Mouse (Mus musculus) heart, postnatal 0 days (tissue): ENCODE results near the gene Sema3b. TPM values are rescaled to one million over a fixed set of nuclear protein-coding genes. Genes with fewer than 3 reads are reported as not detected.
A peak's percentile ranks its signal among the peaks of the same experiment; 100 is the strongest.

Experiments
- ATAC-seq: fragments of 200-750 bp; cut with Nextera tagmentation; 2 replicates; pipeline ENCODE4 v1.8.0; 2017; ENCODE audit warnings: low read depth, moderate number of reproducible peaks, moderate library complexity; ENCODE audit not compliant: insufficient read depth
- DNase-seq: peaks from one replicate; pipeline ENCODE4 v3.0.0-alpha.2; 2016; ENCODE audit warnings: low spot score
- H3K27ac ChIP-seq: fragments of 300-500 bp; sonication (generic); 2 replicates; pipeline ENCODE4 v1.5.1; 2014; ENCODE audit warnings: low read depth, mild to moderate bottlenecking
- H3K27me3 ChIP-seq: fragments of 300-500 bp; sonication (generic); 2 replicates; pipeline ENCODE4 v1.6.1; 2014; ENCODE audit warnings: low read length, mixed read lengths; ENCODE audit not compliant: control insufficient read depth, insufficient read depth
- H3K36me3 ChIP-seq: fragments of 300-500 bp; sonication (generic); replicated peaks from 2 replicates; pipeline ENCODE4 v1.6.1; 2014; ENCODE audit warnings: low read length, mixed read lengths; ENCODE audit not compliant: control insufficient read depth, insufficient read depth
- H3K4me1 ChIP-seq: fragments of 300-500 bp; sonication (generic); 2 replicates; pipeline ENCODE4 v1.6.1; 2014; ENCODE audit warnings: antibody characterized with exemption; ENCODE audit not compliant: control insufficient read depth, insufficient read depth
- H3K4me2 ChIP-seq: fragments of 300-500 bp; sonication (generic); 2 replicates; pipeline ENCODE4 v1.6.1; 2014; ENCODE audit warnings: low read depth, mild to moderate bottlenecking, low read length, moderate library complexity
- H3K4me3 ChIP-seq: fragments of 300-500 bp; sonication (generic); 2 replicates; pipeline ENCODE4 v1.5.1; 2014; ENCODE audit warnings: low read depth, low read length
- H3K9ac ChIP-seq: fragments of 300-500 bp; sonication (generic); replicated peaks from 2 replicates; pipeline ENCODE4 v1.6.1; 2014; ENCODE audit warnings: low read depth, low read length, mixed read lengths
- H3K9me3 ChIP-seq: fragments of 300-500 bp; sonication (generic); replicated peaks from 2 replicates; pipeline ENCODE4 v1.6.1; 2016; ENCODE audit warnings: low read length; ENCODE audit not compliant: control insufficient read depth
- CTCF ChIP-seq: IDR thresholded peaks from 2 replicates; pipeline ENCODE4 v1.5.1; 2016; ENCODE audit warnings: antibody characterized with exemption, control low read depth, low read depth
- EP300 ChIP-seq: IDR thresholded peaks from 2 replicates; pipeline ENCODE4 v1.6.1; 2016; ENCODE audit warnings: antibody characterized with exemption, low read depth
- WGBS: fragments of 180-500 bp; shearing (Covaris S2); extraction: QIAGEN DNeasy Blood & Tissue Kit; methylation state at CpG from one replicate; pipeline ENCODE4 v1.1.7; 2014; 5-methylcytosine and 5-hydroxymethylcytosine counted together
- polyA plus RNA-seq: library from polyadenylated mRNA; unstranded; fragments of >200 nt; fragmentation: Nextera tagmentation; extraction: Ambion mirVana; gene quantifications from 2 replicates; pipeline ENCODE4 v1.2.1, GENCODE M21; 2015
- total RNA-seq: library from RNA; depleted of rRNA; stranded (reverse); fragments of >200 nt; gene quantifications from 2 replicates; pipeline ENCODE4 v1.2.3, GENCODE M21; 2014; ENCODE audit warnings: low replicate concordance

Sema3b gene
- total and polyA plus RNA-seq, 2 experiments from 2014 or later: 8.9 to 34.9 TPM

DNA sequence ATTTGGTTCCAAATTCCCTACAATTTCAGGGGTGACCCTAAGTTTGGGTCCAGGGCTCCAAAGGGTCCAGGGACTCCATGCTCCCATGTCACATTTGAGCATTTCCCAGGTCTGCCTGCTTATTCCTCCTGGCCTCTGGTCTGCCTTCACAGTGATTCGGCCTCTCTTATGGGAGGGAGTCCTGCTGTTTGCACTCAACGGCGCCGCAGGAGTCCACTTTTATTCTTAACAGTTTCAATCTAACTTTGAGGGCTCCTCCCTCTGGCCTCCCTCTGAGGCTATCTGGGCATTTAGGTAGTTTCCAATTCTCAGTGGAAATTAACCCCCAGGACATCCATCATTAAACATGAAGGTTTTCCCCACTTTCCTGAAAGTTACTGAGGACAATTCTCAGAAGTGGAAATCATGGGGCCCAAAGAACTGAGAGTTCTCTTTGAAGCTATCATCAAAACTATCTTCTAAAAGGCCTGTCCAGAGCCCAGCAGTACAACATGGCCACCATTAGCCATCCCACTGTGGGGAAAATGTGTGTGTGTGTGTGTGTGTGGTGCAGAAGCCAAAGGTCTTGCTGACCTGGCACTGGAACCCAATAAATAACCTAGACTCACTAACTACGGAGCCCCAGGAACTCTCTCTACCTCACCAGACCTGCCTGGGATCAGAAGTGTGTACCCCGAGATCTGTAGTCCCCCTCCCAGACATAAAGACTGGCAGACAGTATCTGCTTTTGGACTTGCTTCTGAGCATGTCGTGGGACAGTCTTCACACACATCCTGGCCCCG, 14.6 kb downstream of the Sema3b start:
- H3K9me3 ChIP-seq: no peaks in the 10 kb centered on the region
- WGBS: 78% methylated on average over 8 of the region's 8 CpGs
- no peak overlapping the region for H3K4me3 ChIP-seq
- peak overlapping the region; percentile 77 for H3K27ac ChIP-seq
- no peaks in the 10 kb centered on the region for H3K27me3 ChIP-seq
- TF ChIP-seq CTCF (no peak), EP300 (no peak)
- H3K4me1 ChIP-seq: peaks cover 42% of the 10 kb centered on the region
- ATAC-seq (no peak), DNase-seq (no peak)
- no peak overlapping the region for H3K4me2 ChIP-seq
- H3K36me3 ChIP-seq: peaks cover 46% of the 10 kb centered on the region
- no peak overlapping the region for H3K9ac ChIP-seq

DNA sequence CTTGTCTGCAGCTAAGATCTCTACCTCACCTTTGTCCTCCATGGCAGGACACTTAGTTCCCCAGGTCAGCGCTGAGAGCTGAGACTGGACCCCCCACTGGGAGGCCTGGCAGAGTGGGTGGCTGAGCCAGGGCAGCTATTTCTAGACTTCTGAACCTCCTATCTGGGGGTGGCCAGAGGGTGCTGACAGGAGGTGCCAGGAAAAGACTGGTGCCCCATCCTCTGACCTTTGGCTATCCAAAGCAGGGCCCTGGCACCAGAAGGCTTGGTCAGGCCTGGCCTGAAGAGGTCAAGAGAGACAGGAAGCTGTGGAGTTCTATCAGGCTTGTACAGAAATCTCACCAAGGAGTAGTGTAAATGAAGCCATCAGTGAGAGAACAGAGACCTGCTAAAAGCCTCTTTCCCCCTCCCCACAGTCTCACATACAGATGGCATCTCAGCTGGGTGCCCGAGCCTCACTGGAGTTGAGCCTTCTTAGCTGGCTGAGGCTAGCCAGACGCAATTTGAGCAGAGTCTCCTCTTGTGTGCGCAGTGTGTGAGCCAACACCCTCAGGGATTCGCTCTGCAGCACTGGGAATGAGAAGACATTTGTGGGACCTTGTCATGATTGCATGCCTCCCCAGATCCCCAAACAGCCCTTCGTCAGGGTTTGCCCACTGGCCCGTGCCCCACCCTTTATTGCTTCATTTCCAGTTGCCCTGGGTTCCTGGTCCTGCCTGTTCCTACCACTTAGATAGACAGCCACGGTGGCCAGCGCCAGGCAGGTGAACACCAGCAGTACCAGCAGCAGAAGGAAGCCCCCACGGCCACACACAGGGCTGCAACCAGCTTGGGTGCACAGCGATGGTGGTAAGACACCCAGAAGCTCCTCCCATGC, 15.7 kb downstream of the Sema3b start:
- 0 out of 2 replicates have a peak, but pooled peaks have one; percentile 36 for TF ChIP-seq EP300
- TF ChIP-seq CTCF: no peak
- H3K4me2 ChIP-seq: no peak overlapping the region
- no peak overlapping the region; the same call in 1 of the 2 replicates for H3K9ac ChIP-seq
- peaks cover 46% of the 10 kb centered on the region for H3K36me3 ChIP-seq
- H3K4me1 ChIP-seq: peaks cover 51% of the 10 kb centered on the region
- no peak overlapping the region for H3K4me3 ChIP-seq
- peak; percentile 79 for DNase-seq
- no peaks in the 10 kb centered on the region for H3K27me3 ChIP-seq
- no peaks in the 10 kb centered on the region for H3K9me3 ChIP-seq
- 72% methylated on average over 11 of the region's 11 CpGs for WGBS
- peak; percentile 49 for ATAC-seq
- H3K27ac ChIP-seq: peak overlapping the region; percentile 77

DNA sequence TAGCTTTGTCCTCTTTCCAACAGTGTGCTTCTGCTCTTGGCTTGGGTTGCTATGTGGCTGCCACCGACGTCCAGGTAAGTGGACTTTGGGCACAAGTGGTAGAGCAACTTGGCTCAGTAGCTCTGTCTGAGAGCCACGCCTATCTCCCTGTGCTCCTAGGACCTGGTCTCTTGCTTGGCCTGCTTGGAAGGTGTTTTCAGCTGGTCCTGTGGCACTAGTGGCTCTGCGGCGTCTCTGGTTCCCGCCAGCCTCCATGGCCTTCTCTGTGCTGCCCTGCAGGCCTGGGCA, 18.3 kb downstream of the Sema3b start:
- DNase-seq: no peak
- Histone ChIP-seq H3K4me2 (no peak overlapping the region), H3K4me3 (no peak overlapping the region), H3K9ac (no peak overlapping the region), H3K27me3 (no peaks in the 10 kb centered on the region), H3K9me3 (no peaks in the 10 kb centered on the region), H3K27ac (peak overlapping the region; percentile 54), H3K36me3 (peaks cover 46% of the 10 kb centered on the region), H3K4me1 (peaks cover 41% of the 10 kb centered on the region)
- 85% methylated on average over 6 of the region's 6 CpGs for WGBS
- no peak for ATAC-seq
- no peak for TF ChIP-seq EP300
- TF ChIP-seq CTCF: no peak

- DNase-seq (peak; percentile 62), ATAC-seq (no peak)
- H3K9ac ChIP-seq: no peak overlapping the region; the same call in 1 of the 2 replicates
- H3K4me2 ChIP-seq: no peak overlapping the region
- H3K9me3 ChIP-seq: no peaks in the 10 kb centered on the region
- no peak overlapping the region for H3K4me3 ChIP-seq
- peaks cover 39% of the 10 kb centered on the region for H3K4me1 ChIP-seq
- peaks cover 46% of the 10 kb centered on the region for H3K36me3 ChIP-seq
- no peaks in the 10 kb centered on the region for H3K27me3 ChIP-seq
- TF ChIP-seq EP300 (no peak), CTCF (no peak)
- 54% methylated on average over 25 of the region's 25 CpGs for WGBS
- peak overlapping the region; percentile 54 for H3K27ac ChIP-seq
These were observed 18.8 kb downstream of the Sema3b start for GRCm38 (mm10) chr9:107590058-107590772.
